Mouse (Mus musculus): Measurements from ENCODE around the gene Rtcb. TPM values are rescaled to one million over a fixed set of nuclear protein-coding genes. Genes with fewer than 3 reads are reported as not detected.

Rtcb gene
- polyA plus RNA-seq (2012; fragmentation: generic; extraction: Trizol): 100 to 1,000 TPM; 120 to 176 TPM

GRCm38 (mm10) chr10:85957464-85957950 is at the start of gene Rtcb:
Rtcb (minus strand) TSS chr10:85957823.

GRCm38 (mm10) chr10:85927676-85928445 is 29.8 kb downstream of the Rtcb start, which contains the start of gene Ascl4:
Ascl4 (plus strand) TSS chr10:85927681.

GRCm38 (mm10) chr10:85916498-85917309 is 40.9 kb downstream of the Rtcb start, which contains the start of gene Prdm4:
Prdm4 (minus strand) TSS chr10:85917142.

Other genes with a start within 250 kb of the Rtcb start
- 10 to 100 TPM in 1 of 2 experiments, 1 to 10 TPM in 1; 9.8 to 20.6 TPM for gene Pwp1, start 128.3 kb downstream of the Rtcb start, polyA plus RNA-seq (2012; fragmentation: generic; extraction: Trizol)
- 10 to 100 TPM in 1 of 2 experiments, 1 to 10 TPM in 1; 3.5 to 11.0 TPM for gene Prdm4, start 40.7 kb downstream of the Rtcb start, polyA plus RNA-seq (2012; fragmentation: generic; extraction: Trizol)
- gene Ascl4, start 30.1 kb downstream of the Rtcb start, polyA plus RNA-seq (2012; fragmentation: generic; extraction: Trizol): not detected
- gene Bpifc, start 54.1 kb upstream of the Rtcb start, polyA plus RNA-seq (2012; fragmentation: generic; extraction: Trizol): under 1 TPM in 1 of 2 experiments, not detected in 1; 0.01 TPM
- gene Fbxo7, start 64.1 kb upstream of the Rtcb start, polyA plus RNA-seq (2012; fragmentation: generic; extraction: Trizol): 10 to 100 TPM; 10.0 to 21.2 TPM

All from C3H10T1/2 (cell line).